Mouse (Mus musculus): ENCODE measurements around the gene Sdcbp2. TPM values are rescaled to one million over a fixed set of nuclear protein-coding genes. Genes with fewer than 3 reads are reported as not detected.
A peak's percentile ranks its signal among the peaks of the same experiment; 100 is the strongest.

Gene Sdcbp2
- polyA plus RNA-seq, 1 experiment: 0.41 TPM

DNA sequence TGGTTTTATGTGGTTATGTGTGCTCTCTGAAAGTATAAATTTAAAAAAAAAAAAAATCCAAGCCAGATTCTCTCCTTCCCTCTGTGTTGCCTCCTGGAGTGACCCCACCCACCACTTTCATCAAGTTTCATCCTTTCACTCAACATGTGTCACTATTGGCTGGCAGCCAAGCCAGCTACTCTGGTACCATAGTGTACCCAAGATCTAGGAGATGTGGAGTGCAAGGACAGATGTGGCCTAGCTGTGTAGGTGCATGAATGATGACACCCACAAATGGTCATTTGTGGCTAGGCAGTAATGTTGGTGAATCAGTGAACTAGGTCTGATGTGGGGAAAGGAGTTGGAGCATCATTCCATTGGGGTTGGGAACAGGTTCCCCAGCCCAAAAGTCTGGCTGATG lies 43.3 kb upstream of the Sdcbp2 start:
- Histone ChIP-seq H3K36me3 (ENCODE audit: control insufficient read depth, insufficient read depth) (no peaks in the 10 kb centered on the region), H3K27me3 (ENCODE audit: control insufficient read depth, insufficient read depth, insufficient read length) (no peaks in the 10 kb centered on the region), H3K4me3 (no peak overlapping the region), H3K79me2 (ENCODE audit: control insufficient read depth, insufficient read depth) (no peaks in the 10 kb centered on the region), H3K4me2 (ENCODE audit: low read depth) (peak overlapping the region; percentile 50), H3ac (ENCODE audit: control insufficient read depth, insufficient read length) (no peak overlapping the region)
- TF ChIP-seq MYOD1 (IDR thresholded peaks at IDR 0.05; ENCODE audit: control insufficient read depth in 1 of 3, insufficient read length in 2 of 3, low read depth in 2 of 3) (peak in 2 of 3 experiments; percentile 38 to 49), TCF12 (IDR thresholded peaks at IDR 0.05; ENCODE audit: insufficient read depth, poor library complexity, severe bottlenecking) (no peak)

DNA sequence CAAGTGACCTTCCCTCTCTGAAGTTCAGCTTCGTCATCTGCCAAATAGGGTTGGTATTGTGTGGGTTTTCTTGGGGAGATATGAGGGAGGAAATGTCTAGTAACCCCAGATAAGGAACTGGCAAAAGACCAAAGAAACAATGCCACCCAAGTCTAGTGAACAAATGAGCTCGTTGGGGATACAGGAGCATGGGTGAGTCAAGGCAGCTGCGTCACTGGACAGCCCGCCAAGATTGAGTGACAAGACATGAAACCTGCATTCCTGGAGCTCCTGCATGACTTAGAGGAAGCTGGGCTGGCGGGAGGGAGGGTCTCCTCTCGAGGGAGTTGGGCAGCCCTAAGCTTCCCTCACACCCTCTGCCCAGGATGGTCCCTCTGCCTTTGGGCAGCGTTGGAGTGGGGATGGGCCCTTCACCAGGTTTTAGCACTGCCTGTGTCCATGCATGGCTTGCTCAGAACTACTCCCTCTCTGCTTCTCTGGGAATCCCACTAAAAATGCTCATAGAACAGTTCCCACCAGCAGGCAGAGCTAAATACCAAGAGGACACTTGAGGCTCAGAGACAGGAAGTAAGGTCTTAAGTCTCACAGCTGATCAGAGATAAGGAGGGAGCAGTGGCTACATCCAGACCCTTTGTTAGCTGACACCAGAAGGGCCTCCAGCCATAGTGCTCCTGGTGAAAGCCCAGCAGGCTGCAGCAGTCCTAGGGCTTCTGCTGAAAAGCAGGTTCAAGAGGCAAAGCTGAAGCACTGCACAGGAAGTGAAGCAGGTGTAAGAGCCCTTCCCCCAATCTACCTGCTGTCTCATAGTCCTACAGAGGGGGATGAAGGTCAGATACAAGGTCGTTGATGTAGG lies 41.8 kb upstream of the Sdcbp2 start:
- H3K27me3 ChIP-seq (ENCODE audit: control insufficient read depth, insufficient read depth, insufficient read length): no peaks in the 10 kb centered on the region
- H3K4me2 ChIP-seq (ENCODE audit: low read depth): peak overlapping the region; percentile 50
- no peaks in the 10 kb centered on the region for H3K79me2 ChIP-seq (ENCODE audit: control insufficient read depth, insufficient read depth)
- no peak overlapping the region for H3K4me3 ChIP-seq
- H3K36me3 ChIP-seq (ENCODE audit: control insufficient read depth, insufficient read depth): no peaks in the 10 kb centered on the region
- H3ac ChIP-seq (ENCODE audit: control insufficient read depth, insufficient read length): no peak overlapping the region
- no peak for TF ChIP-seq USF1 (IDR thresholded peaks at IDR 0.05; ENCODE audit: low read depth)
- TF ChIP-seq MYOD1 (IDR thresholded peaks at IDR 0.05; ENCODE audit: control insufficient read depth in 1 of 3, insufficient read length in 2 of 3, low read depth in 2 of 3): peak in 2 of 3 experiments; percentile 29 to 31
- no peak for TF ChIP-seq MAX (IDR thresholded peaks at IDR 0.05; ENCODE audit: low read depth)
- TF ChIP-seq POLR2AphosphoS2 (IDR thresholded peaks at IDR 0.05; ENCODE audit: insufficient read length, low read depth): no peak
- no peak for TF ChIP-seq TCF3 (IDR thresholded peaks at IDR 0.05; ENCODE audit: insufficient read length, low read depth)
- no peak for TF ChIP-seq MYOG (IDR thresholded peaks at IDR 0.05; ENCODE audit: control insufficient read depth in 1 of 3, insufficient read depth in 1 of 3, insufficient read length in 2 of 3, low read depth in 2 of 3)

GRCm38 (mm10) chr2:151533632-151534031 lies 38.8 kb upstream of the Sdcbp2 start:
- TF ChIP-seq POLR2A (IDR thresholded peaks at IDR 0.05; ENCODE audit: insufficient read length, low read depth) (no peak), SRF (IDR thresholded peaks at IDR 0.05; ENCODE audit: control insufficient read depth, insufficient read length, low read depth) (no peak), E2F4 (IDR thresholded peaks at IDR 0.05; ENCODE audit: insufficient read depth) (no peak), POLR2AphosphoS2 (IDR thresholded peaks at IDR 0.05; ENCODE audit: insufficient read length, low read depth) (no peak)
- H3K4me3 ChIP-seq: no peak overlapping the region
- H3K4me2 ChIP-seq (ENCODE audit: low read depth): no peak overlapping the region
- no peaks in the 10 kb centered on the region for H3K36me3 ChIP-seq (ENCODE audit: control insufficient read depth, insufficient read depth)
- no peaks in the 10 kb centered on the region for H3K79me2 ChIP-seq (ENCODE audit: control insufficient read depth, insufficient read depth)
- H3K27me3 ChIP-seq (ENCODE audit: control insufficient read depth, insufficient read depth, insufficient read length): no peaks in the 10 kb centered on the region
- no peak overlapping the region for H3ac ChIP-seq (ENCODE audit: control insufficient read depth, insufficient read length)

DNA sequence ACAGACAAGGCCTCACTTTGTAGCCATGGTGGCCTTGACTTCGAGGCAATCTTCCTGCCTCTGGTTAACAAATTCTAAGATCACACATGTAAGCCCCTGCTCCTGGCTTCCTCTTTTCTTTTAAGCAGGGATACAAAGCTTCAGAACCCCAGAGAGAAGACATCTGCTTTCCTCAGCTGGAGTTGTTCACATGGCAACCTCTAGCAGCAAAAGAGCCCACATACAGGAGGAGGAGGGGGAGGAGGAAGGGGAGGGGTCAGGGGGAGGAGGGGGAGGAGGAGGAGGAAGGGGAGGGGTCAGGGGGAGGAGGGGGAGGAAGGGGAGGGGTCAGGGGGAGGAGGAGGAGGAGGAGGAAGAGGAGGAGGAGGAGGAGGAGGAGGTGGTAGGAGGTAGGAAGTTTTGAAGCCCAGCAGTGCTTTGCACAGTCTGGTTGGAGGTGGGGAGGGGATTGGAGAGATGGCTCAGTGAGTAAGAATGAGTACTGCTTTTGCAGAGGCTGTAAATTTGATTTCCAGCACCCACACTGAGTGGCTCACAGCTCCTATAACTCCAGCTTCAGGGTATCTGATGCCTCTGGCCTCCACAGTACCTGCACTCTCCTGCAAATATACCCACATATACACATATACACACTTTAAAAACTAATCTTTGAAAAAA lies 36.3 kb upstream of the Sdcbp2 start:
- Histone ChIP-seq H3K36me3 (ENCODE audit: control insufficient read depth, insufficient read depth) (no peaks in the 10 kb centered on the region), H3K79me2 (ENCODE audit: control insufficient read depth, insufficient read depth) (no peaks in the 10 kb centered on the region), H3K4me3 (no peak overlapping the region), H3K27me3 (ENCODE audit: control insufficient read depth, insufficient read depth, insufficient read length) (no peaks in the 10 kb centered on the region), H3ac (ENCODE audit: control insufficient read depth, insufficient read length) (no peak overlapping the region), H3K4me2 (ENCODE audit: low read depth) (peak overlapping the region; percentile 78)
- TF ChIP-seq MYOD1 (IDR thresholded peaks at IDR 0.05; ENCODE audit: control insufficient read depth in 1 of 3, insufficient read length in 2 of 3, low read depth in 2 of 3) (no peak), USF1 (IDR thresholded peaks at IDR 0.05; ENCODE audit: low read depth) (no peak), CEBPB (IDR thresholded peaks at IDR 0.05; ENCODE audit: insufficient read depth, poor library complexity, severe bottlenecking) (no peak), POLR2AphosphoS2 (IDR thresholded peaks at IDR 0.05; ENCODE audit: insufficient read length, low read depth) (no peak), SRF (IDR thresholded peaks at IDR 0.05; ENCODE audit: control insufficient read depth, insufficient read length, low read depth) (no peak), REST (IDR thresholded peaks at IDR 0.05; ENCODE audit: insufficient read depth, insufficient read length) (no peak), POLR2A (IDR thresholded peaks at IDR 0.05; ENCODE audit: insufficient read length, low read depth) (no peak), TCF12 (IDR thresholded peaks at IDR 0.05; ENCODE audit: insufficient read depth, poor library complexity, severe bottlenecking) (no peak)

DNA sequence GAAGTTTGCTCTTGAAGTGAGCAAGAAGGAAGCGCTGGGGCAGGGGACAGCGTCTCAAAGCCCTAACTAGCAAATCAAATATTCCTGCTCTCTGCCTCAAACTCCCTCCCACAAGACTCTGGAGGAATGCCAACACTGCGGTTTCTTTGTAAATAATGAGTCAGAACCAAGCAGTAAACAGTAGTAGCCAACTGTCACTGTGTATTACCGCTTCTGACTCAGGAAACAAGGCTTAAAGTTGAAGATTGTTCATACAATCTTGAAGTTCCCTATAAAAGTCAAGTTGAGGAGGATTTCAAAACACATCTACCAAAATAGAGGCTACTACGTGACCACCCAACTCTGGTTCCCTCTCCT lies 35.8 kb upstream of the Sdcbp2 start:
- Histone ChIP-seq H3K4me2 (ENCODE audit: low read depth) (peak overlapping the region; percentile 78), H3ac (ENCODE audit: control insufficient read depth, insufficient read length) (no peak overlapping the region), H3K36me3 (ENCODE audit: control insufficient read depth, insufficient read depth) (no peaks in the 10 kb centered on the region), H3K27me3 (ENCODE audit: control insufficient read depth, insufficient read depth, insufficient read length) (no peaks in the 10 kb centered on the region), H3K79me2 (ENCODE audit: control insufficient read depth, insufficient read depth) (no peaks in the 10 kb centered on the region), H3K4me3 (no peak overlapping the region)
- TF ChIP-seq TCF12 (IDR thresholded peaks at IDR 0.05; ENCODE audit: insufficient read depth, poor library complexity, severe bottlenecking): no peak
- no peak for TF ChIP-seq USF1 (IDR thresholded peaks at IDR 0.05; ENCODE audit: low read depth)
- TF ChIP-seq MAX (IDR thresholded peaks at IDR 0.05; ENCODE audit: low read depth): no peak
- no peak for TF ChIP-seq POLR2A (IDR thresholded peaks at IDR 0.05; ENCODE audit: insufficient read length, low read depth)
- TF ChIP-seq MYOG (IDR thresholded peaks at IDR 0.05; ENCODE audit: control insufficient read depth in 1 of 3, insufficient read depth in 1 of 3, insufficient read length in 2 of 3, low read depth in 2 of 3): no peak
- TF ChIP-seq MYOD1 (IDR thresholded peaks at IDR 0.05; ENCODE audit: control insufficient read depth in 1 of 3, insufficient read length in 2 of 3, low read depth in 2 of 3): no peak
- TF ChIP-seq POLR2AphosphoS2 (IDR thresholded peaks at IDR 0.05; ENCODE audit: insufficient read length, low read depth): no peak
- no peak for TF ChIP-seq CEBPB (IDR thresholded peaks at IDR 0.05; ENCODE audit: insufficient read depth, poor library complexity, severe bottlenecking)
- no peak for TF ChIP-seq SRF (IDR thresholded peaks at IDR 0.05; ENCODE audit: control insufficient read depth, insufficient read length, low read depth)

All from myocyte (in vitro differentiated cells).